Mouse (Mus musculus) bone marrow, adult 2 months (tissue): ENCODE measurements at regions not wholly inside any gene's neighbourhood (a gene's known extent, or its start where the extent isn't known, plus 50 kb on each side); places are given as distances from the start of the nearest gene placed in this dataset.

ENCODE experiments used
- CTCF ChIP-seq: fragments of 200-500 bp; IDR thresholded peaks from 2 replicates; pipeline ENCODE4 v1.5.1; 2011; ENCODE audit warnings: low read length, control low read depth; ENCODE audit not compliant: control insufficient read depth, insufficient read depth
- POLR2A ChIP-seq: fragments of 200-500 bp; IDR thresholded peaks from 2 replicates; pipeline ENCODE4 v1.6.1; 2011; ENCODE audit warnings: low read depth, mild to moderate bottlenecking, control low read depth, low read length, borderline replicate concordance; ENCODE audit not compliant: control insufficient read depth

DNA sequence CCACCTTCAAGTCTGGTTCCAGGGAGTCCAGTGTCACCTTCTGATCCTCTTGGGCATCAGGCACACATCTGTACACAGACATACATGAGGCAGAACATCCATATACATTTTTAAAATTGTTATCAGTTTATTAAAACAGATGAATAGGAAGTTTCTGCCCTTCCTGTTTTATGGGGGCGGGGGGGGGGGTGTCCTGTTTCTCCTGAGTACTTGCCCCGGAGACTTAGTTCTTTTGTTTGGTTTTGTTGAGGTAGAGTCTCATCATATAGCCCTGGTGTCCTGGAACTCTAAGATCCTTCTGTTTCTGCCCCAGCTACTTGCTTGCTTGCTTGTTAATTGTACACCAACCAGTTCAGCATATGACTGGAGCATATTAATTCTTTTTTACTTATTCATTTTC, 85.0 kb upstream of the Xpo1 start:
- no peak for TF ChIP-seq CTCF
- no peak for TF ChIP-seq POLR2A
